Mouse (Mus musculus) myocyte (in vitro differentiated cells): ENCODE data around the gene Ssr3.

Source experiments
- CEBPB ChIP-seq: IDR thresholded peaks from 2 replicates; pipeline ENCODE4 v1.6.1; 2011; ENCODE audit warnings: mild to moderate bottlenecking, moderate library complexity; ENCODE audit not compliant: poor library complexity, insufficient read depth, severe bottlenecking
- E2F4 ChIP-seq: IDR thresholded peaks from one replicate; pipeline ENCODE4 v1.6.1; 2011; ENCODE audit warnings: mild to moderate bottlenecking, control low read depth, moderate library complexity; ENCODE audit not compliant: insufficient read depth
- MAX ChIP-seq: IDR thresholded peaks from one replicate; pipeline ENCODE4 v1.6.1; 2011; ENCODE audit warnings: low read depth, mild to moderate bottlenecking, control low read depth
- MYOD1 ChIP-seq, 3 experiments: IDR thresholded peaks; one replicate each; pipeline ENCODE4 v1.6.1; 2011; ENCODE audit warnings: control low read depth in 2 of 3, low read depth in 2 of 3, mild to moderate bottlenecking in 2 of 3, moderate library complexity in 1 of 3; ENCODE audit not compliant: insufficient read length in 2 of 3, control insufficient read depth in 1 of 3
- MYOG ChIP-seq, 3 experiments: IDR thresholded peaks; one replicate each; pipeline ENCODE4 v1.6.1; 2011; ENCODE audit warnings: control low read depth in 2 of 3, low read depth in 2 of 3, mild to moderate bottlenecking in 2 of 3; ENCODE audit not compliant: insufficient read length in 2 of 3, control insufficient read depth in 1 of 3, insufficient read depth in 1 of 3
- POLR2A ChIP-seq: IDR thresholded peaks from one replicate; pipeline ENCODE4 v1.6.1; 2011; ENCODE audit warnings: low read depth, mild to moderate bottlenecking, control low read depth, moderate library complexity; ENCODE audit not compliant: insufficient read length
- POLR2AphosphoS2 ChIP-seq: IDR thresholded peaks from one replicate; pipeline ENCODE4 v1.6.1; 2011; ENCODE audit warnings: low read depth, control low read depth; ENCODE audit not compliant: insufficient read length
- SRF ChIP-seq: IDR thresholded peaks from one replicate; pipeline ENCODE4 v1.6.1; 2011; ENCODE audit warnings: low read depth; ENCODE audit not compliant: control insufficient read depth, insufficient read length
- TCF12 ChIP-seq: IDR thresholded peaks from one replicate; pipeline ENCODE4 v1.6.1; 2011; ENCODE audit warnings: mild to moderate bottlenecking, control low read depth; ENCODE audit not compliant: poor library complexity, insufficient read depth, severe bottlenecking

- no peak for TF ChIP-seq POLR2A
- no peak for TF ChIP-seq MYOD1 (IDR thresholded peaks at IDR 0.05; ENCODE audit: control insufficient read depth in 1 of 3, insufficient read length in 2 of 3, low read depth in 2 of 3)
- TF ChIP-seq SRF: no peak
- TF ChIP-seq TCF12: no peak
- TF ChIP-seq POLR2AphosphoS2: no peak
- no peak for TF ChIP-seq CEBPB
- no peak for TF ChIP-seq MYOG (IDR thresholded peaks at IDR 0.05; ENCODE audit: control insufficient read depth in 1 of 3, insufficient read depth in 1 of 3, insufficient read length in 2 of 3, low read depth in 2 of 3)
- no peak for TF ChIP-seq MAX
- no peak for TF ChIP-seq E2F4
Measured at GRCm38 (mm10) chr3:65391222-65391783, 1.1 kb downstream of the Ssr3 start.
